8 mouse cellular contexts compared by ENCODE assay signal in genomic region chr3:53657744-53658534, GRCm38 (mm10). TPM values are rescaled to one million over a fixed set of nuclear protein-coding genes. Genes with fewer than 3 reads are reported as not detected.
DNase-seq lines count a peak whose midpoint lies in the region; ATAC-seq and TF ChIP-seq lines count a peak whose summit lies in the region.

No protein-coding gene starts in this region.

- peak; percentile 27 for DNase-seq in gastrocnemius, adult 18-20 months (ENCODE audit: low spot score)
- no peak for DNase-seq in gastrocnemius, adult 8-10 months (ENCODE audit: low spot score in 2 of 2)
- peak; percentile 59 for DNase-seq in Muller cell, postnatal 12 days (ENCODE audit: inconsistent ontology term)
- peak; percentile 57 for DNase-seq in forebrain, postnatal 0 days
- DNase-seq in lung, postnatal 25 days (ENCODE audit: low spot score), result peak; percentile 36
- DNase-seq in cerebellum, adult 11 months, result no peak

- H3K27ac ChIP-seq in forebrain, postnatal 0 days (ENCODE audit: low read depth, low read length), result no peak overlapping the region
- peak overlapping the region; percentile 55 for H3K27ac ChIP-seq in kidney, embryonic 16.5 days (ENCODE audit: low read length)

- 0 out of 2 replicates have a peak, but pooled peaks have one; percentile 30 for ATAC-seq in forebrain, postnatal 0 days
- no peak; the same call in 1 of the 2 replicates for ATAC-seq in kidney, embryonic 16.5 days (ENCODE audit: low FRiP score, low TSS enrichment)
- ATAC-seq in monocyte, adult 5-6 weeks (replicated peaks; ENCODE audit: insufficient number of reproducible peaks, low FRiP score, low TSS enrichment, poor library complexity, severe bottlenecking), result no peak

- TF ChIP-seq CTCF in forebrain, postnatal 0 days (IDR thresholded peaks at IDR 0.05; ENCODE audit: low read depth), result peak; percentile 61

- no peaks in the 10 kb centered on the region for H3K4me1 ChIP-seq in forebrain, postnatal 0 days (ENCODE audit: insufficient read depth)
- peaks cover 12% of the 10 kb centered on the region for H3K4me1 ChIP-seq in kidney, embryonic 16.5 days (ENCODE audit: insufficient read depth, low read length)

- H3K9me3 ChIP-seq in forebrain, postnatal 0 days (ENCODE audit: low read length), result no peaks in the 10 kb centered on the region
- H3K9me3 ChIP-seq in kidney, embryonic 16.5 days (ENCODE audit: low read length), result peaks cover 27% of the 10 kb centered on the region

- H3K27me3 ChIP-seq in forebrain, postnatal 0 days (ENCODE audit: insufficient read depth, low read length), result 0 out of 2 replicates have a peak, but pooled peaks cover 11% of the 10 kb centered on the region
- 0 out of 2 replicates have a peak, but pooled peaks cover 6% of the 10 kb centered on the region for H3K27me3 ChIP-seq in kidney, embryonic 16.5 days (ENCODE audit: insufficient read depth, low read length)

- no peaks in the 10 kb centered on the region for H3K36me3 ChIP-seq in forebrain, postnatal 0 days (ENCODE audit: insufficient read depth)
- H3K36me3 ChIP-seq in kidney, embryonic 16.5 days (ENCODE audit: insufficient read depth, low read length), result peaks cover 28% of the 10 kb centered on the region

- H3K4me3 ChIP-seq in forebrain, postnatal 0 days (ENCODE audit: low read depth, low read length), result peak overlapping the region; percentile 52
- H3K4me3 ChIP-seq in kidney, embryonic 16.5 days (ENCODE audit: low read length), result peak overlapping the region; percentile 59

- under 1% methylated on average over 21 of the region's 21 CpGs for WGBS in forebrain, postnatal 0 days
- under 1% methylated on average over 21 of the region's 21 CpGs for WGBS in kidney, embryonic 16.5 days

- H3K9ac ChIP-seq in forebrain, postnatal 0 days, result no peak overlapping the region
- peak overlapping the region; percentile 58 for H3K9ac ChIP-seq in kidney, embryonic 16.5 days (replicated peaks; ENCODE audit: low read length)

- H3K4me2 ChIP-seq in forebrain, postnatal 0 days (ENCODE audit: low read depth), result peak overlapping the region; percentile 100
- H3K4me2 ChIP-seq in kidney, embryonic 16.5 days (replicated peaks; ENCODE audit: low read depth, low read length), result peak overlapping the region; percentile 94

RNA-seq across cellular contexts. Expression of gene Frem2, which starts 0.8 kb away (rescaled TPM):
- 1 to 10 TPM in 1 of 2 experiments, under 1 TPM in 1; 0.66 to 1.3 TPM for total RNA-seq in gastrocnemius, adult 18-20 months (2021)
- 1 to 10 TPM in 2 of 4 experiments, under 1 TPM in 2; 0.80 to 1.9 (median 1.1) TPM for total RNA-seq in gastrocnemius, adult 8-10 months (2022)
- total RNA-seq in forebrain, postnatal 0 days (2014; rRNA removed), result 7.8 and 7.9 TPM in 2 replicates
- 1.1 and 1.5 TPM in 2 replicates for polyA plus RNA-seq in forebrain, postnatal 0 days (2015; fragmentation: Nextera tagmentation; extraction: Ambion mirVana)
- polyA plus RNA-seq in kidney, embryonic 16.5 days (2015; fragmentation: Nextera tagmentation; extraction: Ambion mirVana), result 15.1 and 15.6 TPM in 2 replicates
- total RNA-seq in monocyte, adult 5-6 weeks (2017), result not detected in 3 replicates

Comparison
In these comparisons a context has a peak if more than half of its experiments do, and no peak if none do; other contexts are left out.
1. DNase-seq: peak in gastrocnemius, adult 18-20 months (single experiment), Muller cell, postnatal 12 days (single experiment), forebrain, postnatal 0 days (single experiment) and lung, postnatal 25 days (single experiment); none in gastrocnemius, adult 8-10 months (0 of 2) and cerebellum, adult 11 months (single experiment).